Mouse (Mus musculus): ENCODE measurements around the gene Nfib. TPM values are rescaled to one million over a fixed set of nuclear protein-coding genes. Genes with fewer than 3 reads are reported as not detected.

Gene Nfib
- total RNA-seq, 1 experiment from 2014 or later: 0.10 TPM

- no peak for ATAC-seq (replicated peaks in 1 of 2; ENCODE audit: insufficient read depth in 1 of 2, low FRiP score in 2 of 2, low TSS enrichment in 1 of 2, low read depth in 1 of 2, poor library complexity in 2 of 2, severe bottlenecking in 2 of 2)
Observed at GRCm38 (mm10) chr4:82455617-82456322, 249.8 kb downstream of the Nfib start.

GRCm38 (mm10) chr4:82454989-82455388 is 250.6 kb downstream of the Nfib start:
- no peak for ATAC-seq (replicated peaks in 1 of 2; ENCODE audit: insufficient read depth in 1 of 2, low FRiP score in 2 of 2, low TSS enrichment in 1 of 2, low read depth in 1 of 2, poor library complexity in 2 of 2, severe bottlenecking in 2 of 2)

- ATAC-seq (replicated peaks in 1 of 2; ENCODE audit: insufficient read depth in 1 of 2, low FRiP score in 2 of 2, low TSS enrichment in 1 of 2, low read depth in 1 of 2, poor library complexity in 2 of 2, severe bottlenecking in 2 of 2): no peak
Observed at GRCm38 (mm10) chr4:82453341-82453740, 252.2 kb downstream of the Nfib start.

GRCm38 (mm10) chr4:82452905-82453304 is 252.6 kb downstream of the Nfib start:
- ATAC-seq (replicated peaks in 1 of 2; ENCODE audit: insufficient read depth in 1 of 2, low FRiP score in 2 of 2, low TSS enrichment in 1 of 2, low read depth in 1 of 2, poor library complexity in 2 of 2, severe bottlenecking in 2 of 2): no peak

GRCm38 (mm10) chr4:82447061-82447671 is 258.4 kb downstream of the Nfib start:
- no peak; a peak in 1 of 4 replicates for ATAC-seq (replicated peaks in 1 of 2; ENCODE audit: insufficient read depth in 1 of 2, low FRiP score in 2 of 2, low TSS enrichment in 1 of 2, low read depth in 1 of 2, poor library complexity in 2 of 2, severe bottlenecking in 2 of 2)

- ATAC-seq (replicated peaks in 1 of 2; ENCODE audit: insufficient read depth in 1 of 2, low FRiP score in 2 of 2, low TSS enrichment in 1 of 2, low read depth in 1 of 2, poor library complexity in 2 of 2, severe bottlenecking in 2 of 2): no peak
Observed at GRCm38 (mm10) chr4:82444078-82444477, 261.5 kb downstream of the Nfib start.

GRCm38 (mm10) chr4:82443441-82443840 is 262.1 kb downstream of the Nfib start:
- ATAC-seq (replicated peaks in 1 of 2; ENCODE audit: insufficient read depth in 1 of 2, low FRiP score in 2 of 2, low TSS enrichment in 1 of 2, low read depth in 1 of 2, poor library complexity in 2 of 2, severe bottlenecking in 2 of 2): no peak

GRCm38 (mm10) chr4:82443003-82443402 is 262.5 kb downstream of the Nfib start:
- ATAC-seq (replicated peaks in 1 of 2; ENCODE audit: insufficient read depth in 1 of 2, low FRiP score in 2 of 2, low TSS enrichment in 1 of 2, low read depth in 1 of 2, poor library complexity in 2 of 2, severe bottlenecking in 2 of 2): no peak

GRCm38 (mm10) chr4:82440606-82441005 is 264.9 kb downstream of the Nfib start:
- ATAC-seq (replicated peaks in 1 of 2; ENCODE audit: insufficient read depth in 1 of 2, low FRiP score in 2 of 2, low TSS enrichment in 1 of 2, low read depth in 1 of 2, poor library complexity in 2 of 2, severe bottlenecking in 2 of 2): no peak

GRCm38 (mm10) chr4:82439813-82440212 is 265.7 kb downstream of the Nfib start:
- ATAC-seq (replicated peaks in 1 of 2; ENCODE audit: insufficient read depth in 1 of 2, low FRiP score in 2 of 2, low TSS enrichment in 1 of 2, low read depth in 1 of 2, poor library complexity in 2 of 2, severe bottlenecking in 2 of 2): no peak

GRCm38 (mm10) chr4:82438631-82439030 is 266.9 kb downstream of the Nfib start:
- ATAC-seq (replicated peaks in 1 of 2; ENCODE audit: insufficient read depth in 1 of 2, low FRiP score in 2 of 2, low TSS enrichment in 1 of 2, low read depth in 1 of 2, poor library complexity in 2 of 2, severe bottlenecking in 2 of 2): no peak

- no peak for ATAC-seq (replicated peaks in 1 of 2; ENCODE audit: insufficient read depth in 1 of 2, low FRiP score in 2 of 2, low TSS enrichment in 1 of 2, low read depth in 1 of 2, poor library complexity in 2 of 2, severe bottlenecking in 2 of 2)
Observed at GRCm38 (mm10) chr4:82437533-82438318, 267.8 kb downstream of the Nfib start.

- ATAC-seq (replicated peaks in 1 of 2; ENCODE audit: insufficient read depth in 1 of 2, low FRiP score in 2 of 2, low TSS enrichment in 1 of 2, low read depth in 1 of 2, poor library complexity in 2 of 2, severe bottlenecking in 2 of 2): no peak
Observed at GRCm38 (mm10) chr4:82436656-82437055, 268.9 kb downstream of the Nfib start.

- ATAC-seq (replicated peaks in 1 of 2; ENCODE audit: insufficient read depth in 1 of 2, low FRiP score in 2 of 2, low TSS enrichment in 1 of 2, low read depth in 1 of 2, poor library complexity in 2 of 2, severe bottlenecking in 2 of 2): no peak
Observed at GRCm38 (mm10) chr4:82435716-82436115, 269.8 kb downstream of the Nfib start.

- no peak for ATAC-seq (replicated peaks in 1 of 2; ENCODE audit: insufficient read depth in 1 of 2, low FRiP score in 2 of 2, low TSS enrichment in 1 of 2, low read depth in 1 of 2, poor library complexity in 2 of 2, severe bottlenecking in 2 of 2)
Observed at GRCm38 (mm10) chr4:82433926-82434705, 271.4 kb downstream of the Nfib start.

- no peak for ATAC-seq (replicated peaks in 1 of 2; ENCODE audit: insufficient read depth in 1 of 2, low FRiP score in 2 of 2, low TSS enrichment in 1 of 2, low read depth in 1 of 2, poor library complexity in 2 of 2, severe bottlenecking in 2 of 2)
Observed at GRCm38 (mm10) chr4:82431831-82432230, 273.7 kb downstream of the Nfib start.

- no peak for ATAC-seq (replicated peaks in 1 of 2; ENCODE audit: insufficient read depth in 1 of 2, low FRiP score in 2 of 2, low TSS enrichment in 1 of 2, low read depth in 1 of 2, poor library complexity in 2 of 2, severe bottlenecking in 2 of 2)
Observed at GRCm38 (mm10) chr4:82430802-82431201, 274.7 kb downstream of the Nfib start.

GRCm38 (mm10) chr4:82426224-82426623 is 279.3 kb downstream of the Nfib start:
- ATAC-seq (replicated peaks in 1 of 2; ENCODE audit: insufficient read depth in 1 of 2, low FRiP score in 2 of 2, low TSS enrichment in 1 of 2, low read depth in 1 of 2, poor library complexity in 2 of 2, severe bottlenecking in 2 of 2): no peak
